Mouse (Mus musculus) kidney, postnatal 10 days (tissue): ENCODE measurements around the gene Il6ra.
"Not testable (repeated sequence)": the region's sequence is repeated elsewhere in the genome, so short reads cannot be mapped to it uniquely, and the experiment has no call there.

Experiments used
- DNase-seq: peaks from one replicate; pipeline ENCODE4 v3.0.0; 2021; ENCODE audit warnings: mixed read lengths

Il6ra gene

DNA sequence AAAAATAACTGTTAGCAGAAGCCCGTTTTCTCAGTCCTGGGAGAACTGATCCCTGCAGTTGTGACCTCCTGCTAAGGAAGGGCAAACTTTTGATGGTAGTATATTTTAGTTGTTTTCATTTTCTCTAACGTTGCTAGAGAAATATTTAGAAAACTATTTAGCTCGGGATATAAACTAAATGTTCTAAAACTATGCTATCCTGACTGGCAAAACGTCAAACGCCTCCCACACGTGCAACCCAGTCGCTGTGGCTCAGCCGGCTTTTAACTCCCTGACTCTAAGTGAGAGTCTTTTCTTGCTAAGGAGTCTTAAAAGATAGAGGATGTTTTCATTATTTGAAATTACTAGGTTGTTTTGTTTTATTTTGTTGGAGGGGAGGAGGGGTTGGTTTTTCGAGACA, 38.0 kb downstream of the Il6ra start:
- DNase-seq, result peak; percentile 53

DNA sequence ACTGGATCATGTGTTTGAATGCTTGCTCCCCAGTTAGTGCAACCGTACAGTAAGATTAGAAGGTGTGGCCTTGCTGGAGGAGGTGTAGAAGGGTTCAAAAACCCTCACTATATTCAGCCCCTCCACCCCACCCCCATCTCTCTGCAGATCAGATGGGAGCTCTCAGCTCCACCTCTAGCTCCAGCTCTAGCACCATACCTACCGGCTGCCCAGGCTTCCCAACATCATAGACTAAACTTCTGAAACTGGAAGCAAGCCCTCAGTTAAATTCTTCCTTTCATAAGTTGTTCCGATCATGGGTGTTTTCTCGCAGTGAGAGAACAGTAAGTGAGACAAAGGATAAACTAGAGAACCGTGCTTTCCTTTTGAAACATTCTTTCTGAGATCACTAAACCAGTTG, 38.9 kb downstream of the Il6ra start:
- DNase-seq, result no peak

DNA sequence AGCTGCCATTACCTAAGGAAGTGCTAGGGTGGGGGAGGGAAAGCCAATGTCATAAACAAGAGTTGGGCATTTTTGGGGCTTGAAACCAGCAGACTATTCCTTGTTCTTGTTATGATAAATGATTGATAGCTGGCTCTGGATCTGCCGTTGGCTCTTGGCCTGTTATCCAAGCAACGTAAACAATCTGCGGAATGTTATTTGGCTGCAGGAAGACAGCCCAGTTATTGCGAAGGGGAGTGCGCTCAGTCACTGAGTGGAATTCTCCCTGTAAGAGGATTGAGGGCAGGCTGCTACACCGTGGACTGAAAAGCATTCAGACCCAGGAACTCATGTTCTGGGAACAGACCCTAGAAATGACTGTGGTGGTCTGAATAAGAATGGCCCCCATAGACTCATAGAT, 40.3 kb downstream of the Il6ra start:
- peak; percentile 50 for DNase-seq

DNA sequence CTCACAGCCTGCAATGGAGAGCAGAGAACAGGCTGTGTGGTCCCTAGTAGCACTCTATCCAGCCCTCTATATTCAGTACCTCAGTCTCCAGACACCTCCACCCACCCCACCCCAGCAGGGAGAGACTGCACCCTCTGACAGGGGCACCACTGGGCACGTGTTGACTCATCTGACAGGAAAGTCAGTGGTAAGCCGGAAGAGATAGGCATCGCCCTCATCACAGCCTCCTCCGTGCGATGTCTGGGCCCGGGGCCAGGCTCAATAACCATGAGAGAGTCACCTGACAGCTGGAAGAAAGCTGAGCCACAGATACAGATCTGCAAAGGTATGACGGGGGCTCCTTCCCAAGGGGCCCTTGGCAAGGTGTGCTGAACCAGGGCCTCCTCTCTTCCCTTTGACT, 40.8 kb downstream of the Il6ra start:
- peak; percentile 44 for DNase-seq

DNA sequence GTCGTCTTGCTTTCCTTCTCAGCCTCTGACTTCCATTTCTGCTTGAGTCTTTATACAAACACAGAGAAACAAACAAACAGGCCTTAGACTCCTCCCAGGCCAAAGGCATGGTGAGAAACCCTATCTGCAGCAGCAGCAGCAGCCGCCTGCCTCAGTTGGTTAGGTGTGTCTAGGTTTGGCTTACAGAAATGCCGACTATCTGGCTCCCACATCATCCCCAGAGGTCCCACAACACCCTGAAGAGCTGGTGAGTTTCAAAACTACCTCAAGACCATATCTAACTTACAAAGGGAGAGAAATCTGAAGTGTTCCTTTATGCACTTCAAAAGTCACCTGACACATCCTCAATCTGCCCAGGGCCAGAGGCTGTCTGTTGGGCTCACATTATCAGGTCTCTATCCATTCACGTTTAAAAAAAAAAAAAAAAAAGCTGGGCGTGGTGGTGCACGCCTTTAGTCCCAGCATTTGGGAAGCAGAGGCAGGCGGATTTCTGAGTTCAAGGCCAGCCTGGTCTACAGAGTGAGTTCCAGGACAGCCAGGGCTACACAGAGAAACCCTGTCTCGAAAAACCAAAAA, 41.6 kb downstream of the Il6ra start:
- DNase-seq, result no peak

DNA sequence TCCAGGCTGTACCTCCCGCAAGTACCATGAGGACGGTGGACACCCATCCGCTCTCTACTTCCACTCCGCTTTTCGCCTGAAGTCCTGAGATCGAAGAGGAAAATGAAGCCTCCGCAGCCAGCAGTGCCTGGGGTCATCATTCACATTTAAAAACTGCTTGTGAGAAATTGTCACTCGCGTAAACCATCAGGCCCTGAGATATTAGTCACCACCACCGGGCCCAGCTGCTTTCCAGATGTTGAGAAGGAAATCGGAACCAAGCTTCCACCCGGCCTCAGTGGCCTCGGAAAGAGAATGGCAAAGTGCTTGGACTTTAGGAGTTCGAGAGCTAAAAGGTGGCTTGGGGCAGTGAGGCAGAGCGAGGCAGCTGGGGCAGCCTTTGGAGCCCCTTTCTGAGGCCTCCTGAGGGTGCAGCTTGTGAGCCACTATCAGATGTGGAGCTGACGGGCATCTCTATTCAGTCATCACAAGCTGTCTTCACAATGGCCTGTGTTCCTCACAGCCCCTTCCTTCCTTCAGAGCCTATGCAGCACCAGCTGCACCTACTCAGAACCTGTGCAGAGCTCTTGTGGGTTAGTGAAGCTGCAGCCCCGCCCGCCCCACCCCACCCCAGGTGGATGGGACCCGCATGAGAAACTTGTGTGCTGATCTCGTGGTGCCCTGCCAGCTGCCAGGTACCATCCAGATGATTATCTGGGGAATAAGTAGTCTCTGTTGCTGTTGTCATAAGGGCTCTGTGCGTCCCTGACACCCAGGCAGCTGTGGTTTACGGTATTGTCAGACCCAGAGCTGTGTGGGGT, 42.3 kb downstream of the Il6ra start:
- no peak for DNase-seq

DNA sequence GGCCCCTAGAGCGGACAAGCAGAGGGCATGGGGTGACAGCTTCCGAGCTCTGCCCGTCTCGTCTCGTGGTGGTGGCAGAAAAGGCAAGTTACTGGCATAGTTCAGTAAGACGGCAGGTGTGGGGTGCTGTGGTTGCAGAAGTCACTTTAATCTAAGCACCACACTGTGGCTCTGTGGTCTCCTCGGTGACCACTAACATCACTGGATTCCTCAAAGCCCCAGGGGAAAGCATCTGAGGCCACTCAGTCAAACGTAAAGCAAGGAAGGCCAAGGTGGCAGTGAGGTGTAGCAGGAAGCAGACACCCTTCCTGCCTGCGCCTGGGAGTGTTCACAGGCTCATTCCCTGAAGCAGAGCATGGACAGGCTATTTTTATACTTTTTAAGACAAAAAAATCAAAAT, 43.4 kb downstream of the Il6ra start:
- no peak for DNase-seq

DNA sequence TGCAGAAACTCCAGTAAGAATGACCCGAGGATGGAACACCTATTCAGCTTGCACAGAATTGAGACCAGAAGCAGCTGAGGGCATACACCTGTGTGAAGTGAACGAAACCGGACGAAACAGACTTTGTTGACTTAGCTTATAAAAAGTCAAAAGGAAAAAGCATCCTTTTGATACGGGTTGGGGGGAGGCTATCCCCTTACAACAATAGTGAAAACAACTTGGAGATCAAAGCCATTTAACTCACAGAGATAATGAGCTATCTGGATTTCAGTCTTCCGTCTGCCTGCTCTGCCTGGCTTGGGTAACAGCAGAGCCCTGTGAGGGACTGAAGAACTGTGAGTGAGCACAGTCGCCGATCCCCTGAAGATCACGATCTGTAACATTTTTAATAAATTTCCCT, 44.0 kb downstream of the Il6ra start:
- DNase-seq, result no peak

DNA sequence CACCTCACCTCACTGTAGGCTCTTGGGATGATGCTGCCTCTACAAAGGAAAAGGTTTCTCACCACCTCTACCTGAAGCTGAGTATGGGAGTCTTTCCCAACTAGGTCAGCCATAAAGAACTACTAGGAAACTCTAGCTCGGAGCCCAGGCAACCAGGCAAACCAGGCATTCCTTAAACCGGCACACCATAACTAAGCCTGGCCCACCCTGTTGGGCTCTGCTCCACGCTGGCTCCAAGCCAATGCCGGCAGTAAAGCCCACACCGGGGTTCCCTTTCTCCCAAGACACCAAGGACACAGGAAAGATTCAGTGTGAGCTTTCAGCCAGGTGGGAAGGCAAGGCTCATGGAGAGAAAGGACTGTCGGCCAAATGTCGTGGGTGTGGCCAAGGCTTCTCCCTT, 44.6 kb downstream of the Il6ra start:
- peak; percentile 69 for DNase-seq

DNA sequence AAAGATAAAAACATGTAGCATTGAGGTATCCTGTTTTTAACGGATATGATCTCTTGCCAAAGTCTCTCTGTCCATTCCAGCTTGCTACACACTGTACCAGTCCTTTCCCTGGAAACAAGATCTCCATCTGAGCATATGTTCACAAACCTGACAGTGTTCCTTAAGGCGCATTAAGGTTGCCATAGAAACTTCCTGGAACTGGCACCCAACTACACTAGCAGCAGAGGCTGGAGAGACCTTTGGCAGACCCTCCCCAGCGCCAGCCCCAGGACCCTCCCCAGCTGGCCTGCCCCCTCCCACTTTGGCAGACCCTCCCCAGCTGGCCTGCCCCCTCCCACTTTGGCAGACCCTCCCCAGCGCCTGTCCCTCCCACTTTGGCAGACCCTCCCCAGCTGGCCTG, 45.3 kb downstream of the Il6ra start:
- DNase-seq, result no peak

DNA sequence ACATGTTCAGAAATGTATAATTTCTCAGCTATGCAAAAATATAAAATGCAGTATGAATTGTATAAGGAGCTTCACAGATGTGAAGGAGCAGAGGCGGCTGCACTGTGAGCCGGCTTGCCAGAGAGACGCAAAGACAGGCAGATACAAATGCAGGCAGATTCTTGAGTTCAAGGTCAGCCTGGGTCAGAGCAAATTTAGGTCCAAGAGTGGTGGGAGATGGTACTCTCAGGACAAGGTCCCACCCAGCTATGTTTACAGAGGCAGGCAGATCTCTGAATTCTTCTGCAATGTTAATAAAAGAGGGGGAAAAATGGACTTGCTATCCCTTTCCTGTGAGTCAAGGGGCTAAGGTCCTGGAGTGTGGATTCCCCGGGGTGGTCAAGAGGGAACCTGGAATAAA, 47.2 kb downstream of the Il6ra start:
- DNase-seq, result no peak

DNA sequence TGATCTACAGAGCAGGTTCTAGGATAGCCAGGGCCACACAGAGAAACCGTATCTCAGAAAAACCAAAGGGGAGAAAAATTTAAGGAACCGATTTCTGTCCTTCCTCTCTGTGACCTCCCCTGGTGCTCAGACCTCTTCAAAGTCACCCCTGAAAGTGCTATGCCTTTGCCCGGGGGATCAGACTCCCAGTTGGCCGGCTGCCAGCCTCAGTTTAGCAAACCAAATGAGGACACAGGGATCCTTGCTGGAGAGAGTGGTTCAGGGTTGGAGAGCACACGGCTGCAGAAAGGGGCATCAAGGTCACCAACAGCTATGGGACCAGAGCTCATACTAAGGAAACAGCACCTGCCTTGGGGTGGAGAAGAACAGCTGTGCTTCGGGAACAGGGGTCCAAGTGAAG, 48.0 kb downstream of the Il6ra start:
- no peak for DNase-seq

DNA sequence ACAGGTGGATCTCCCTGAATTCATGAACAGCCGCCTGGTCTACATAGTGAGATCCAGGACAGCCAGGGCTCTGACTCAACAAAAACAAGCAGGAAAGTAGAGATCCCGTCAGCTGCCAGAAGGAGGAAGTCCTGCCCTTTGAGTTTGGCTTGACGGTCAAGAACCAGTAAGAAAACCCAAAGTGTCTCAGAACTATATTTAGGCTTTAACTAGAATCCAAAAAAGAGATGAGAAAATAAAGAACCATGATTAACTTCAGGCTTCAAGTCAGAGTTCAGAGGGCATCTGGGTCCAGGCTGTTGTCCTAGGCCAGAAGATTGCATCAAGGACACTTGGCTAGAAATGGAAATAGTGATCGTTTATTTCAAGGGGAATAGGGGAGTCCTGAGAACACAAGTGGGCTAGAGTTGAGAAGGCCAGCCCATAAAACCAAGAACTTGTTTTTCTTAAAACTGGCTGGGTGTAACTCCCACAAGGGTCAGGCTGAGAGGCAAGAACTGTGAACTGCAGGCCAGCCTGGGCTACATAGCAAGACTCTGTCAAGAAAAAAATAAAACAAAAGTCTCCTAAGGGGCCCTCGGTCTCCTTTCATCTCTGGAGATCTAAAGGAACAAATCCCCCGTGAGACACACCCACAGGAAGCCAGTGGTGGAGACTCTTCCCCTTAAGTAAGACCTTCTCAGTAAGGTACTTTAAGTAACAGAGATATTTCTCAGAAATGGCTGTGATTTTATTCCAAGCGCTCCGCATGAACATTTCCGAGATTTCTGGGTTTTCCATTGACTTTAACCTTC, 49.1 kb downstream of the Il6ra start:
- peak; percentile 64 for DNase-seq

DNA sequence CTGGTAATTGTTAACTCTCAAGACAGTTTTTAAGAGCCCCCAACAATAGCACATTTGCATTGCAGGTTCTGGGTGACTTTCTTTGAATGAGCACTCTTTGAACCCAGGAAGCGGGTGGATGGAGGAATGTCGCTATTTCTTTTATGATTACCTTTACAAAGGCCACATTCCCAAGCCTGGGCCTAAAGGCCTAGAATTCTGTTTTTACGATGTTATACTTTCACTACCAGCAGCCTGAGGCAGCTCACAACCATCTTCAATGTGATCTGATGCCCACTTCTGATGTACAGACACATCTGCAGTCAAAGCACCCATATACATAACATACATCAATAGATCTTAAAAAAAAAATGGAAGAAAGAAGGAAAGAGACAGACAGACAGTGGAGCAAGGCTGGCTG, 49.7 kb downstream of the Il6ra start:
- DNase-seq, result not testable (repeated sequence)

DNA sequence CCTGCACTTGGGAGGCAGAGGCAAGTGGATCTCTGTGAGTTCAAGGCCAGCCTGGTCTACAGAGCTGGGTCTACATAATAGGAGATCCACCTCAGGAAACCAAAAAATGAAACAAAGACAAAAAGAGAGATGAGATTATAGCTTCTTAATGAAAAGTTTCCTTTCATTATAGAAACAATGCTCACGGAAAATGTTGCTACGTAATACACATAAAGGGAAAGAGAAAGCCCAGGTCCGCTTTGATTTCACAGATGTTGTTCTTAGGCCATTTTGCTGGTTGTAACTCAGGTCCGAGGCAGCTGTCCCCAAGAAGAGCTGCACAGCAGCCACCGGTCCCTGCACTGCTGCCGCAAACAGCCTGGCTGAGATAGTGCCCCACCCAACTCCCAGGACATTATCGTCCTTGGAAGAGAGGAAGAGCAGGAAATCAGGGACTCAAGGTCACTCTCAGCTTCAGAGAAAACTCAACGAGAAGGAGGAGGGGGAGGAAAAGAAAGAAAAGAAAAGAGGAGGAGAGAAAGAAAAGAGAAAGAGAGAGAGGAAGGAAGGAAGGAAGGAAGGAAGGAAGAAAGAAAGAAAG, 50.7 kb downstream of the Il6ra start:
- no peak for DNase-seq

DNA sequence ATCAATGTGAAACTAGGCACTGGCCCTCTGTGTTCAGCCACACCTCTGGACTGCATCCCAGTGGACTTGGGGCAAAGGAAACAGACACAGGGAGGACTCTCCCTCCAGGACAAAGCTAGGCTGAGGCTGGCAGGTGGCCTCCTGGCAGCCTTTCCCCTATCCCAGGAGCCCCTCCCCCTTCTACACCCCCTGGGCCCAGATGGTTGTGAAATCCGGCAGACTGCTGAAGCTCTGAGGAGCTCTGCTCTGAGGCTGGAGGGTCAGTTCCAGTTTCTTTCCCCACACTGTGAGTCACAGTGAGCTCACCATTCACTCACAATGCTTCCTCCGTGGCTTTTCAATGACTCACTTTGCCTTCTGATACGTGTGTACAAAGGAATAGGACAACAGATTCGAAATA, 51.9 kb downstream of the Il6ra start:
- DNase-seq, result peak; percentile 70

DNA sequence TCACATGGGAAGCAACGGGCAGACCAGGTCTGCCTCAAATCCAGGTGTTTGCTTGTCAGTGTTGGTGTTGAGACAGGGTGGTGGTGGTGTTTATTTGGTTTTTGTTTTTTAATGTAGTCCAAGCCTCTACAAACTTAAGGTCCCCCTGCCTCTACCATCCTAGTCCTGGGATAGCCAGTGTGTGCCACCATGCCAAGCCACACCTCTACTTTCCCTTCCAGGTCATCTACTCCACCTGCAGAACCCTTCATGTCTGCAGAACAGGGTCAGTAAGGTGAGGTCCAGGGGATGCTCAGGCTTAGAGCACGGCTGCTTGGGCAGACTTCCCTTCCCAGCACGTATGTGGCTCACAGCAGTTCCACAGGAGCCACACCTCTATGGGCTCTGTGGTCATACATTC, 52.7 kb downstream of the Il6ra start:
- DNase-seq, result no peak

DNA sequence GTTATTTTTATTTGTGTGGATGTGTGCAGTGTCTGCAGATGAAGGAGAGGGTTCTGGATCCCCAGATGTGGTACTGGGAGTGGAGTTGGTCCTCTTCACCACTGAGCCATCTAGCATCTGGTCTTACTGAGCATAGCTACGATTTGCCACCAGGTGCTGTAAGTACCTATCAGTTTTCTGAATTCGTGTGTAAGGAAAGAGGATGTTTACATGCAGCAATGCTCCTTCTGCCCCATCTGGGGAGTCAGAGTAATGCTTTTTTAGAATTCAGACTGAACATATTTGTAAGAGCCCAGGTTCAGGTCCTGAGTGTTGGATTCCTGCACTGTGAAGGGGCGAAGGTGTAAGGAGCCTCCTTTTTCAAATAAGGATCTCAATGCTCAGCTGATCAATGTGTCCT, 53.1 kb downstream of the Il6ra start:
- DNase-seq, result no peak

DNA sequence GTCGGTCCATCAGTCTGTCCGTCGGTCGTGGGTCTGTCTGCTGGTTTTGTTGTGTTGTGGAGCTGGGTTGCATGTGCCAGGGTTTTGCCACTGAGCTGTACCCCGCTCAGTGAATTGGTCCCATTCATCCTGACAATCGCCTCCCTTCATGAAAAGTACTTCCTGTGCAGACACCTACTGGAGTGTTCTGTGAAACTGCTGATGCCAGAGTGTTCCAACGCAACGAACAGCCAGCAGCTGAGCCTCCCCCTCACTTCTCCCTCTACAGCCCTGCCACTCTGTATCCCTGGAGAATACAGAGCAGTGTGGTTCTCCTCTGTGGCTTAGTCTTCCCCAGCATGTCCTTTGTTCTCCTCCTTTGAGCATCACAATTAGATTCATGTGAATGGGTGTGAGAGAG, 54.1 kb downstream of the Il6ra start:
- DNase-seq, result no peak

DNA sequence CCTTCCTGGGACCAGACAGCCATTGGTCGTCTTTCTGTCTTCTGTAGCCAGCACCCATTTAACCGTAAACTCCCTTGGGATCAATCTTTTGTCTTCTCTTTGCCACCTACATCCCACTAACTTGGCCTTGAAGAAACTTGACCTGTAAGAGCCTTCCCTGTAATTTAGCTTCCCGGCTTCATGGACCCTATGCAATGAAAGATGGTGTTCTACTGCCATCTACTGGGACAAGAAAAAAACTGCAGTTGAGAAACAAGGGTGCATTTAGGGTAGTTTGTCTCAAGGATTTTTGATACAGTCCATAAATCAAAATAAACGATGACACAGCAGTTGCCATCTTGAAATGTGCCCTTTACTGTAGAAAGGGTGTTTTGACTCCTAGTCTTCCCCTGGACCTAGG, 54.9 kb downstream of the Il6ra start:
- DNase-seq, result no peak

DNA sequence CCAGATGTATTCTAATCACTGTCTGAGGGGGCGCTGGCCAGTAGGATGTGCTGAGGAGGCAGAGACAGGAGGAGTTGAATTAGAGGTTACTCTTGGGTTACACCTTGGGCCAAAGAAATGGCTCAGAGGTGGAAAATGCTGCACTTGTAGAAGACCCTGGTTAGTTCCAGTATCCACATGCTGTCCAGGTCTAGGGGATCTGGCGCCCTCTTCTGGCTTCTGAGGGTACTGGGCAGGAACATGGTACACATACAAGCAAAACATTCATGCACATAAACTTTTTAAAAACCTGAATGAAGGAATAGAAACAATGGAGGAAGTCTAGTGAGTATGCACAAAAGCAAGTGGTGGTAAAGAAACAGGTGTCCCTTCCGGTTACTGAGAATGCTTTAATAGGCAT, 55.6 kb downstream of the Il6ra start:
- peak; percentile 61 for DNase-seq

DNA sequence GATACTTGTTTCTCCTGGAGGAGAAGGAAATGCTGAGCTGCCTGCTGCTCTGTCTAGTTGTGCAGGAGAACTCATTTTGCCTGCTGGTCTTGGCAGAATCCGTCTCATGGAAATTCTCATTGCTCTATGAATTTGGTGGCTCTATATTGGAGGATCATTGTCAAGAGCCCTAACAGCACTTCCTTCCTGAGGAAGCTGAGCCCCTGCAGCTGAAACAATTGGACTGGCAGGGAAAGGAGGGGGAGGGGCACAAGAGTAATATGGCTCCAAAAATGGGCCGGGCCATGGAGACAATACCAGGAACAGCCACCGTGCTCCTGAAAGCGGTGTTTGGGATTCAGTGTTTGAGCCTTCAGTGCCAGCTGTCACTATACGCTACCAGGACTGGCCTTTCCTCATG, 59.2 kb downstream of the Il6ra start:
- DNase-seq, result peak; percentile 78

DNA sequence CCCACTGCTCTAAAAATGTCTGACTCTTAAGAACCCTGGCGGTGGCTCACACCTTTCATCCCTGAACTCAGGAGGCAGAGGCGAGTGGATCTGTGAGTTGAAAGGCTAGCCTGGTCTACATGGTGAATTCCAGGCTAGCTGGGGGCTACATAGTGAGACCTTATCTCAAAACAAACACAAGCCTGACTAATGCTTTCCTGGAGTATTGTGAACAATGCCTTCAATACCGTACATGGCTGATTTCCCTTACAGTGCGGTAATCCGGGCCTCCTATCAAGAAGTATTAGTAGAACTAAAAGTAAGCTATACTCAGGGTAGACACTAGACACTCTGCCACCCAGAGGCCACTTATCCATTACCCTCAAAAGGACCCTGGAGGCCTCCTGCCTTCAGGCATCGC, 64.9 kb downstream of the Il6ra start:
- no peak for DNase-seq

DNA sequence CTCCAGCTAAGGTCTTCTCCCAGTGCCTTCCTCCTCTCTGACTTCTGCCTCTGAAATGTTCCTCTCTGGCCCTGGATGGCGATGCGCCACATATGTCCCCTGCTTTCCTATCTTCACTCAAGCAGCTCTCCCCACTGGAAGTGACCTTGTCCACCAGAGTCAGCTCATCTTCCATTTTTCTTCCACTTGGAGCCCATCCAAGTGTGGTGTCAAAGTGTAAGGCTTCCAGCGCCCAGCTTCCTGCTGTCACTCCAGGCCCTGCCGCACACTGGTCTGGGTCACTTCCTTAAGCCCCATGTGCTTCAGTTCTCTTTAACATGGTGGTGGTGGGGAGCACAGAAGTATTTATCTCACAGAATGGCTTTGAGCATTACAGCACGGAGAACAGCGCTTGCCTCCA, 65.4 kb downstream of the Il6ra start:
- peak; percentile 85 for DNase-seq
